Mouse (Mus musculus): ENCODE measurements around the gene Eml5. TPM values are rescaled to one million over a fixed set of nuclear protein-coding genes. Genes with fewer than 3 reads are reported as not detected.

The Eml5 gene
- polyA plus RNA-seq, 1 experiment = 0.65 TPM

DNA sequence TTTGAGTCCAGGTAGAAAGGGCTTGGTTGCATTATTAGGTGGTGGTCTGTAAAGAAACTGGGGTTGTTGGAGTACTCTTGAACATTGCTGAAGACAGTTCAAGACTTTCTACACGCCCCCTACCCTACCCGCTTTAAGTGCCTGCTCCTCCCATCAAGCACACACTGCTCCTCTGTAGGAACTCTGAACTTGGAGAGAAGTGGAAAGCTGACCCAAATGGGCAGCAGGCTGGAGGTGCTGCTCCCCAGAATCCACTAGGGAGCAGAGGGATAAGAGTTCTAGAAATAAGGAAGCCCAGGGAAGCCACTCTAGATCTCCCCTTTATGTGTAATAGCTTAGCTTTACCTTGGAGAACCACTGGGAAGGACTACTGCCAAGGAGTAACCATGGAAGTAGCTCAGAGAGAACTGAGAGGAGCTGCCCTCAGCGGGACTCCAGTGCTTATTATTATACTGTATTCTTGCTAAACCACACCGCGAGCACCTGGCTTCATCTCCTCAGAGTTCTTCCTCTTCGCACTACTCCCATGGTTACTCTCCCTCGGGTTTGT, 163.4 kb downstream of the Eml5 start:
- H3K36me3 ChIP-seq (ENCODE audit: control insufficient read depth, insufficient read depth) = peaks cover 4% of the 10 kb centered on the region
- peak overlapping the region; percentile 61 for H3K4me3 ChIP-seq
- TF ChIP-seq E2F4 (IDR thresholded peaks at IDR 0.05; ENCODE audit: insufficient read depth) (no peak), TCF3 (IDR thresholded peaks at IDR 0.05; ENCODE audit: insufficient read length, low read depth) (no peak), MYOG (IDR thresholded peaks at IDR 0.05; ENCODE audit: control insufficient read depth in 1 of 3, insufficient read depth in 1 of 3, insufficient read length in 2 of 3, low read depth in 2 of 3) (no peak), TCF12 (IDR thresholded peaks at IDR 0.05; ENCODE audit: insufficient read depth, poor library complexity, severe bottlenecking) (no peak), REST (IDR thresholded peaks at IDR 0.05; ENCODE audit: insufficient read depth, insufficient read length) (no peak), SRF (IDR thresholded peaks at IDR 0.05; ENCODE audit: control insufficient read depth, insufficient read length, low read depth) (no peak), USF1 (IDR thresholded peaks at IDR 0.05; ENCODE audit: low read depth) (no peak), POLR2AphosphoS2 (IDR thresholded peaks at IDR 0.05; ENCODE audit: insufficient read length, low read depth) (no peak), CEBPB (IDR thresholded peaks at IDR 0.05; ENCODE audit: insufficient read depth, poor library complexity, severe bottlenecking) (no peak), MAX (IDR thresholded peaks at IDR 0.05; ENCODE audit: low read depth) (no peak), POLR2A (IDR thresholded peaks at IDR 0.05; ENCODE audit: insufficient read length, low read depth) (no peak), MYOD1 (IDR thresholded peaks at IDR 0.05; ENCODE audit: control insufficient read depth in 1 of 3, insufficient read length in 2 of 3, low read depth in 2 of 3) (no peak)
- H3K79me2 ChIP-seq (ENCODE audit: control insufficient read depth, insufficient read depth) = peaks cover 42% of the 10 kb centered on the region
- no peaks in the 10 kb centered on the region for H3K27me3 ChIP-seq (ENCODE audit: control insufficient read depth, insufficient read depth, insufficient read length)
- H3K4me2 ChIP-seq (ENCODE audit: low read depth) = peak overlapping the region; percentile 72
- H3ac ChIP-seq (ENCODE audit: control insufficient read depth, insufficient read length) = peak overlapping the region; percentile 94

DNA sequence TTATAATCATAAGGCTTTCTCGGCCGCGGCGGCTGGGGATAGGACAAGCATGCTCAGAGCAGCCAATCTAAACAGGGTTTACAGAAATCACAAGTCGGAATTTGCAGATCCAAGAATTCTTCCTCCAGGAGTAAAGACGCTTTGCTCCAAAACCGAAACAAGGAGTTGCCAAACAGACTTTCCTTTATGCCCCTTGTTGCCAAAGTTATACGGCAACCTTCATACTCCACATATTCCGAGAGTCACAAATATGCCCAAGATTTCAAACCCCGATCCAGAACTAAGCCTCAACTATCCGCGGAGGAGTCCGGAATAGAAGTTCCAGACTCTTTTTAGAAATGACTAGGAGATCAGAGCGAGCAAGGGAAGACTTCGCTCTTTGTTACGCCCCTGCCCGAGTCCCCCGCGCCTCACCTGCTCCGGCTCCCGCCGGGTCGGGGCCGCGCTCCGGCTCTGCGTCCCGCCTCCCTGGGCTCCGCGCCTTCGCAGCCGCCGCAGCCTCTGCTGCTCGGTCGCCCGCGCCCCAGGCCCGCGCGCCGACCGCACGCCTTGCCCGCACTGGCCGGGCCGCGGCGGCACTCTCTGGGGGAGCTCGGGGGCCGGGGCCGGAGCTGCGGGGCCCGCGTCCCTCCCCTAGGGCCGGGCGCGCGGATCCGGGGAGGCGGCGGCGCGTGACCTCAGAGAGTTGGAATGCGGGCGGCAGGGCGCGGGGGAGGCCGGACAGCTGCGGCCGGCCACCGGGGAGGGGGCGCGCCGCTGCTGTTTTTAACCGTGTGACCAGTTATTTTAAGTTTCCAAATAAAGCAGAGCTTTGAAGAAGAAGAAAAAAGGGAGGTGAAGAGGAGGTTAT, 164.1 kb downstream of the Eml5 start, which contains the start of gene Ptpn21:
Ptpn21 (minus strand) TSS at position 455 of the 850 bp plus-strand sequence.
- Histone ChIP-seq H3K4me2 (ENCODE audit: low read depth) (peak within 1 kb of the TSS; percentile 86), H3K27me3 (ENCODE audit: control insufficient read depth, insufficient read depth, insufficient read length) (no peaks in the 10 kb centered on the region), H3K4me3 (peak within 1 kb of the TSS; percentile 61), H3K79me2 (ENCODE audit: control insufficient read depth, insufficient read depth) (peaks cover 49% of the 10 kb centered on the region), H3ac (ENCODE audit: control insufficient read depth, insufficient read length) (peak within 1 kb of the TSS; percentile 94), H3K36me3 (ENCODE audit: control insufficient read depth, insufficient read depth) (peaks cover 7% of the 10 kb centered on the region)
- TF ChIP-seq CEBPB (IDR thresholded peaks at IDR 0.05; ENCODE audit: insufficient read depth, poor library complexity, severe bottlenecking) (no peak), E2F4 (IDR thresholded peaks at IDR 0.05; ENCODE audit: insufficient read depth) (no peak), MAX (IDR thresholded peaks at IDR 0.05; ENCODE audit: low read depth) (no peak), MYOD1 (IDR thresholded peaks at IDR 0.05; ENCODE audit: control insufficient read depth in 1 of 3, insufficient read length in 2 of 3, low read depth in 2 of 3) (peak in 2 of 3 experiments; percentile 61 to 91), POLR2AphosphoS2 (IDR thresholded peaks at IDR 0.05; ENCODE audit: insufficient read length, low read depth) (peak; percentile 26), TCF3 (IDR thresholded peaks at IDR 0.05; ENCODE audit: insufficient read length, low read depth) (peak; percentile 49), REST (IDR thresholded peaks at IDR 0.05; ENCODE audit: insufficient read depth, insufficient read length) (no peak), TCF12 (IDR thresholded peaks at IDR 0.05; ENCODE audit: insufficient read depth, poor library complexity, severe bottlenecking) (peak; percentile 24), POLR2A (IDR thresholded peaks at IDR 0.05; ENCODE audit: insufficient read length, low read depth) (peak; percentile 71), SRF (IDR thresholded peaks at IDR 0.05; ENCODE audit: control insufficient read depth, insufficient read length, low read depth) (no peak), USF1 (IDR thresholded peaks at IDR 0.05; ENCODE audit: low read depth) (no peak), MYOG (IDR thresholded peaks at IDR 0.05; ENCODE audit: control insufficient read depth in 1 of 3, insufficient read depth in 1 of 3, insufficient read length in 2 of 3, low read depth in 2 of 3) (peak; percentile 17 to 92 (median 88))

Other genes starting within 250 kb of the Eml5 start
- gene Ptpn21, start 164.1 kb downstream of the Eml5 start, polyA plus RNA-seq (2012; fragmentation: generic; extraction: Trizol) = 30.1 TPM
- 35.9 TPM for gene Zc3h14, start 154.5 kb downstream of the Eml5 start, polyA plus RNA-seq (2012; fragmentation: generic; extraction: Trizol)
- 6.2 TPM for gene Ttc8, start 19.1 kb upstream of the Eml5 start, polyA plus RNA-seq (2012; fragmentation: generic; extraction: Trizol)

Measured in myocyte (in vitro differentiated cells).